Mouse (Mus musculus) ovary, postnatal 10 days (tissue): ENCODE results near the gene As3mt.

Experiments
- DNase-seq: peaks from one replicate; pipeline ENCODE4 v3.0.0; 2022; ENCODE audit warnings: low spot score

The As3mt gene

GRCm38 (mm10) chr19:46707296-46708151 is at the start of gene As3mt:
As3mt (plus strand) TSS chr19:46707458.
- peak; percentile 47 for DNase-seq

- DNase-seq = no peak
Measured at GRCm38 (mm10) chr19:46658348-46658747, 48.9 kb upstream of the As3mt start.

GRCm38 (mm10) chr19:46658851-46659250 is 48.4 kb upstream of the As3mt start:
- DNase-seq = no peak

DNA sequence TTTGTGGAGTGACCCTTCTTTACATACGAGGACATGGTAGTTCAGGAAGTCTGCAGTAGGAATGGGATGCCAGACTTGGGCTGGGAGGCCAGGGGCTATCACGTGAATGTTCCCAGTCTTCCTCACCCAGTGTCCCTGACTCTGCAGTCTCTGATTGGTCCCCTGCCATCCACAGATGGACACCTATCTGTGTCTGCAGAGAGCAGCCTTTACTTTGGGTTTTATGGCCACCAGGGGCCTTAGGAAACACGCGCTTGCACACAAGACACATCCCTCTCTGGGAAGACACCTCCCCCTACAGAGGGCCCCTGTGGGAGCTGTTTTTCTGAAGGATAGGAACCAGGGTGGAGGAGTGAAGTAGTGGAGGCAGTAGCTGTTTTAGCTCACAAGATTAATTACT is 45.7 kb upstream of the As3mt start:
- DNase-seq = no peak

- no peak for DNase-seq
Measured at GRCm38 (mm10) chr19:46662214-46662613, 45.0 kb upstream of the As3mt start.

DNA sequence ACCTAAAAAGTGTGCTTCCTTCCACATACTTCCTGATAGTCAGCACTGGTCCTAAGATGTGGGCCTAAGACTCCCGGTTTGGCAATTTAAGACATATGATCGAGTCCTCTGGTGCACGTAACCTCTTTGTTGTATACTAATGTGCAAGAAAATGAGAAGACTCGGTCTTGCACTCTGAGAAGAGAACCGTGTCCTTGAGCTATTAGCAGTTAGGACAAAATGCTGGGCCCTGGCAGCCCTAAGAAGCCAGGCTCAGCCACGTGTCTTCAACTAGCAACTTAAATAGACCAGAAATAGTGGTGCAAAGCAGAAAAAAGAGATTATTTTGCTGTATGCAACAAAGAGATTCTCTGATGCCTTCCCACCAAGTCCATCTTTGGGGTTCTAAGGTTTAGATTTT is 44.5 kb upstream of the As3mt start:
- no peak for DNase-seq

- no peak for DNase-seq
Measured at GRCm38 (mm10) chr19:46665474-46665873, 41.8 kb upstream of the As3mt start.

DNA sequence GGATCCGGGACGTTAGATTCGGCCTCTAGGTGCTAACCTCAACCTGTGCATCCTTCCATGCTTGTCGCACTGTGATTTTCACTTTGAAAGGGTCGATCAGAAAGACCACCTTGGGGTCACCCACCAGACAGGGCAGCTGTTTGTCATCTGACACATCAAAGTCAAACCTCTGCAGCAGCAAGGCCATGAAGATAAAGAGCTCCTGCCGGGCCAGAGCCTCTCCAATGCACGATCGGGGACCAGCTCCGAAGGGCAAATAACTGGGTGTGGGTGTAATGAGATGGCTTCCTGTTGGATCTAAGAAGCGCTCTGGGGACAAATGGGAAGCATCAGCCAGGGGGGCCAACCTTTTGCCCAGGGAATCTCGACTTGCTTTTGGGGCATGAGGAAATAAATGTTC is 40.0 kb upstream of the As3mt start:
- no peak for DNase-seq

DNA sequence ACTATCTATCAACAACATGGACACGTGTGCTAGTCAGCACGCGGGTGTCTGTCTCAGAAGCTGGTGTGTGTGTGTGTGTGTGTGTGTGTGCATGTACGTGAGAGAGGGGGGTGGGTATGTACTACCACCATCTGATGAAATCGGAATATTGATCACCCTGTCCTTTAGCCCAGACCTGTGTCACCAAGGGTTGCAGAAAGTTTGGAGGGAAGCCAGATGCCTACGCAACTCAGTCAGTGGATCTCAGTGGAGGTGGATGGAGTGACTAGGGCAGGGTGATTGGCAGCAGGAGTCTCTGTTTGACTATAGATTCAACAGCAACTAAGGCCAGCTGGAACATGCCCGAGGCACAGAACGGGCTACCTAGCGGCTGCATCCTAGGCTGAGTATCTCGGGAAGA is 39.0 kb upstream of the As3mt start:
- DNase-seq = no peak

DNA sequence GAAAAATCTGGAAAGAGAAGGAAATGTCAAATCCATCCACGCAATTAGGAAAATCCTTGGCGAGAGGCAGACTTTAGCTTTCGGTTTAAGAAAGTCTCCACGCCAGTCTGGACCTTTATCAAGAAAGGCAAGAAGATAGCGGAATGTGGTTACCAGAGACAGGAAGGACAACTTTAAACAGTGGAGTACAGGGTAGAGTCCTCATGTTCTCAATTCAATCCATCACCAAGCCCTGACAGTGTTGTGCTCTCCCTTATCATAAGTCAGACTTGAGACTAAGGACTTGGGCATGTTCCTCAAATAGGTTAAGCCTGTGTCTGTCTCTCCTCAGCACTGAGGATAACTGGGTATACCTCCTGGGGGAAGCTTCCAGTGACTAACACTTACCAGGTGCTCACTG is 37.5 kb upstream of the As3mt start:
- DNase-seq = no peak

- DNase-seq = peak; percentile 28
Measured at GRCm38 (mm10) chr19:46670691-46671090, 36.6 kb upstream of the As3mt start.

GRCm38 (mm10) chr19:46672766-46673418 is 34.4 kb upstream of the As3mt start, which contains the start of gene Cyp17a1:
Cyp17a1 (minus strand) TSS chr19:46673172.
- DNase-seq = no peak

GRCm38 (mm10) chr19:46675641-46676040 is 31.6 kb upstream of the As3mt start:
- no peak for DNase-seq

GRCm38 (mm10) chr19:46679720-46680383 is 27.4 kb upstream of the As3mt start:
- DNase-seq = no peak

DNA sequence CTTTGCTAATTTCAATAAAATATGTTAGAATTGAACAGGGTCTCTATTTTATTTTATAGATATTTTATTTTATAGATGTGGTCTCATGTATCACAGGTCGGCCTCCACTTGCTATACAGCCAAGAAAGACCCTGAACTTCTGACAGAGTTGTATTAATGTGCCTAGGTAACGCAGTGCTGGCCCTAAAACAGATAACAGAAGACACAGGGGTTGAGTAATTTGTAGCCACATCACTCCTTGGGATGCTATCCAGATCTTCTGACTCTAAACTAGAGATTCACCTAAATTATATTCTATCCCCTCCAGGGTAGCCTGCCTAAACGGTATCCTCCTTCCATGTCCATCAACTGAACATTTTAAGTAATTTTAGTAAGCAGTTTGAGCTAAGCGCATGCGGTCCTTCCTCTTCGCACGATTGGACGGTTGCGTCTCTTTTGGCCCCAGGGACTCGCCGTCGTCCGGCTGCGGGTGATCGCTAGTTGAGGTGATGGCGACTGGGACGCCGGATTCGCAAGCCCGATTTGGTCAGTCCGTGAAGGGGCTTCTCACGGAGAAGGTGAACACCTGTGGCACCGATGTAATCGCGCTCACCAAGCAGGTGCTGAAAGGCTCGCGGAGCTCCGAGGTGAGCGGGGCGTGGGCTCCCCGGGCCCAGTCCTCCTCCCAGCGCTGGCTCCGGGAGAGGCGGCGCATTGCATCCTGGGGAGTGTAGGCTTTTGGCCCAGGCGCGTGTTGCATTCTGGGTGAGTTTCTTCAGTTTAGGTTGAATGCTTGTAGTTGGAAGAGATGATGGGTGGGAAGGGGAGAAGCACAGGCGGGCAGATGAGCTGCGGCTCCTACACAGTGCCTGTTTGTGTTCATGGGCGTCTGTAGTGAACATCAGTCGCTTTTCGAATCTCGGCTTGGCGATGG is 17.5 kb upstream of the As3mt start, which contains the start of gene Borcs7:
TSS of gene Borcs7 (plus strand) at position 447 of the 913 bp plus-strand sequence.
- peak; percentile 79 for DNase-seq

DNA sequence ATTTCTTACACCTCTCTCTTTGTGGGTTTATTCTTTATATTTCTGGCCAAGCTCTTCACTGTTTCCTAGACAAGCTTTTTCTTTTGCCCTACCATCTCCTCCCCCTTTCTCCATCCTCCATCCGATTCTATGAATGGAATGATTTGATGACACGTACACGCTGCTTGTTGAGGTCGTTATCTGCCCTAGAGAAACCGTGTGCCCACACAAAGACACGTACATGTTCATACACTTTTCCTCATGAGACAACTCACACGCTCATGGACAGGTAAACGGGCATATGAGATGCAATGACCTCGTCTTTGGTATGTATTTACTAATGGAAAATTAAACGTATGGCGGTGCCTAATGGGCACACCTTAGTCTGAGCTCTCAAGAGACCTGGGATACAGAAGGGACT is 16.9 kb upstream of the As3mt start:
- no peak for DNase-seq

GRCm38 (mm10) chr19:46691078-46691477 is 16.2 kb upstream of the As3mt start:
- DNase-seq = no peak

- DNase-seq = no peak
Measured at GRCm38 (mm10) chr19:46693146-46693545, 14.1 kb upstream of the As3mt start.

GRCm38 (mm10) chr19:46696482-46696881 is 10.8 kb upstream of the As3mt start:
- DNase-seq = no peak

- DNase-seq = no peak
Measured at GRCm38 (mm10) chr19:46696943-46697342, 10.3 kb upstream of the As3mt start.

GRCm38 (mm10) chr19:46697840-46698517 is 9.3 kb upstream of the As3mt start:
- no peak for DNase-seq
